ENCODE assay signal across 24 mouse cellular contexts in genomic region chr17:69060388-69060787, GRCm38 (mm10).
"Had no signal": no experiment of that assay in that cellular context is flagged by ENCODE, and none has a peak within 500 bp of the region (broad histone marks: within the 10 kb centered on the region; RNA-seq: fewer than 3 reads in every experiment).

No protein-coding gene starts in this region.

- H3K9me3 ChIP-seq: forebrain, embryonic 15.5 days; heart, embryonic 15.5 days; hindbrain, embryonic 13.5 days; hindbrain, embryonic 15.5 days; kidney, embryonic 15.5 days; limb, embryonic 13.5 days had no signal

- H3K36me3 ChIP-seq: forebrain, embryonic 15.5 days; heart, embryonic 13.5 days; heart, embryonic 15.5 days; hindbrain, embryonic 13.5 days; hindbrain, embryonic 15.5 days; kidney, embryonic 15.5 days; limb, embryonic 13.5 days had no signal

- H3K4me2 ChIP-seq: forebrain, embryonic 15.5 days; heart, embryonic 13.5 days; heart, embryonic 15.5 days; hindbrain, embryonic 13.5 days; hindbrain, embryonic 15.5 days; kidney, embryonic 15.5 days; limb, embryonic 13.5 days had no signal

- H3K27me3 ChIP-seq: forebrain, embryonic 15.5 days; heart, embryonic 13.5 days; heart, embryonic 15.5 days; hindbrain, embryonic 13.5 days; hindbrain, embryonic 15.5 days; kidney, embryonic 15.5 days; limb, embryonic 13.5 days had no signal

- H3K4me3 ChIP-seq: forebrain, embryonic 15.5 days; heart, embryonic 13.5 days; heart, embryonic 15.5 days; hindbrain, embryonic 13.5 days; hindbrain, embryonic 15.5 days; kidney, embryonic 15.5 days; limb, embryonic 13.5 days had no signal

- DNase-seq: forebrain, postnatal 0 days; gastrocnemius, postnatal 14 days; gastrocnemius, postnatal 36 days; heart, adult 18-20 months; heart, postnatal 14 days; heart, postnatal 36 days; kidney, adult 11 months; kidney, adult 2 months; kidney, adult 9 months; kidney, postnatal 14 days; kidney, postnatal 36 days; layer of hippocampus, adult 9-11 months; layer of hippocampus, postnatal 36 days; left cerebral cortex, postnatal 4 days had no signal

- H3K4me1 ChIP-seq: forebrain, embryonic 15.5 days; heart, embryonic 15.5 days; hindbrain, embryonic 13.5 days; hindbrain, embryonic 15.5 days; kidney, embryonic 15.5 days; limb, embryonic 13.5 days had no signal

- H3K9ac ChIP-seq: forebrain, embryonic 15.5 days; forebrain, postnatal 0 days; heart, embryonic 13.5 days; heart, embryonic 15.5 days; hindbrain, embryonic 13.5 days; hindbrain, embryonic 15.5 days; kidney, embryonic 15.5 days; limb, embryonic 13.5 days had no signal

- H3K27ac ChIP-seq: forebrain, embryonic 15.5 days; heart, embryonic 13.5 days; heart, embryonic 15.5 days; hindbrain, embryonic 13.5 days; hindbrain, embryonic 15.5 days; hindbrain, postnatal 0 days; kidney, embryonic 15.5 days; kidney, postnatal 0 days; limb, embryonic 13.5 days had no signal

- ATAC-seq: forebrain, embryonic 15.5 days; forebrain, postnatal 0 days; hindbrain, postnatal 0 days; intestine, embryonic 16.5 days had no signal
